In the genomic region with DNA sequence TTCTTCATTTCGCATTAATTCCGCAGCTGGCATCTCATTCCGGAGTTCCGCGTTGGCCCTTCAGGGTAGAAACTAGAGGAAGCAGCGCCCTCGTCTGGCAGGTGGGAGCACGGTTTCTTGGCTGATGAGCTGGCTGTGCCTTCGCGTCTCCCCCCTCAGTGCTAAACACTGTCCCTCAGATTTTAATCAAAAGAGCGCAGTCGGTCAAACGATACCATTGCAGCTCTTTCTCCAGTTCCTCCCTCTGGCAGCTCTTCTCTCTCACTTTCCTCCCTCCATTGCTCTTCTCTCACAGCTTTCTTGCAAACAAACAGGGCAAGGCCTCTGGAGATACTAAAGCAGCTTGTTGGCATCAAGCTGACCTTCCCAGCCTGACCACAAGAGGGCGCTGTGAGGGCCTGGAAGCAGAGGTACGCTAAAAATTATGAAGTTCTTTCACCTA, we compare ENCODE assay signal across 1 mouse cellular context.
TF ChIP-seq lines count a peak whose summit lies in the region.

No protein-coding gene starts in this region.

TF ChIP-seq in CH12.LX, 34 proteins besides CTCF, POLR2A, EP300 and RAD21 (continued from another document):
- TF ChIP-seq ETS1 (conservative IDR thresholded peaks at IDR 0.05; ENCODE audit: low read depth, low read length) (peak; percentile 15), IRF4 (IDR thresholded peaks at IDR 0.05; ENCODE audit: low read depth, low read length) (peak; percentile 5; the same call in 1 of the 2 replicates), E2F4 (IDR thresholded peaks at IDR 0.05; ENCODE audit: insufficient replicate concordance, low read depth, low read length) (no peak), USF2 (conservative IDR thresholded peaks at IDR 0.05; ENCODE audit: low read depth, low read length) (no peak), SIN3A (IDR thresholded peaks at IDR 0.05; ENCODE audit: low read length) (no peak), RCOR1 (conservative IDR thresholded peaks at IDR 0.05; ENCODE audit: low read depth, low read length) (no peak), KAT2A (IDR thresholded peaks at IDR 0.05; ENCODE audit: insufficient replicate concordance, low read length) (no peak), BHLHE40 (IDR thresholded peaks at IDR 0.05; ENCODE audit: low read depth, low read length) (no peak), GABPA (IDR thresholded peaks at IDR 0.05; ENCODE audit: insufficient replicate concordance, low read depth, low read length) (no peak), NRF1 (IDR thresholded peaks at IDR 0.05; ENCODE audit: low read depth, low read length) (no peak), ZNF384 (IDR thresholded peaks at IDR 0.05; ENCODE audit: low read depth, low read length) (no peak), JUN (IDR thresholded peaks at IDR 0.05; ENCODE audit: insufficient read depth, low read depth, low read length) (no peak), MYC (IDR thresholded peaks at IDR 0.05; ENCODE audit: low read depth, low read length) (0 out of 2 replicates have a peak, but pooled peaks have one; percentile 7), HCFC1 (IDR thresholded peaks at IDR 0.05; ENCODE audit: low read depth, low read length) (peak; percentile 50; the same call in 1 of the 2 replicates), TCF12 (IDR thresholded peaks at IDR 0.05; ENCODE audit: low read depth, low read length) (no peak), NELFE (IDR thresholded peaks at IDR 0.05; ENCODE audit: low read depth, low read length) (peak; percentile 40; the same call in 1 of the 2 replicates), MXI1 (IDR thresholded peaks at IDR 0.05; ENCODE audit: low read depth, low read length) (0 out of 2 replicates have a peak, but pooled peaks have one; percentile 42), TBP (conservative IDR thresholded peaks at IDR 0.05; ENCODE audit: low read depth, low read length) (no peak), JUND (conservative IDR thresholded peaks at IDR 0.05; ENCODE audit: low read depth, low read length) (no peak), ZKSCAN1 (IDR thresholded peaks at IDR 0.05; ENCODE audit: borderline replicate concordance, low read depth, low read length) (no peak), MAZ (IDR thresholded peaks at IDR 0.05; ENCODE audit: low read depth, low read length) (0 out of 2 replicates have a peak, but pooled peaks have one; percentile 26)
